Mouse (Mus musculus) right cerebral cortex, adult 18-20 months (tissue): ENCODE results near the gene Clic5.

Source experiments
- DNase-seq: peaks from one replicate; pipeline ENCODE4 v3.0.0; 2022; ENCODE audit warnings: mixed read lengths

Gene Clic5

GRCm38 (mm10) chr17:44202952-44203351, 14.6 kb downstream of the Clic5 start:
- DNase-seq = no peak

- no peak for DNase-seq
These were observed 16.4 kb downstream of the Clic5 start for GRCm38 (mm10) chr17:44204787-44205186.

GRCm38 (mm10) chr17:44205562-44205961, 17.2 kb downstream of the Clic5 start:
- no peak for DNase-seq

DNA sequence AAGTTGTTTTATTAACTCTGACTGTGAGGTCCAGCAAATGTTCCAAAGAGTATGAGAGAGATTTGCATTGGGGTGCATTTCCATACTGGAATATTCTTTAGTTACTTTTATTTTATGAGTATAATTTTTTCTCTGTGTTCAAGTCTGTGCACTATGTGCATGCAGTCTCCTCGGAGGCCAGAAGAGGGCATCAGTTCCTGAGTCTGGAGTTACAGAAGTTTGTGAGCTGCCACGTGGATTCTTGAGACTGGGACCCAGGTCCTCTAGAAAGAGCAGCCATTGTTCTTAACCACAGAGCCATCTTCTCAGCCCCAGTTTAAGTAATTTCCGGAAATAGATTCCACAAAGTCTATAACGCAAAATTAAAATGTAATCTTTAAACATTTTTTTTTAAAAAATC, 20.5 kb downstream of the Clic5 start:
- DNase-seq = no peak

DNA sequence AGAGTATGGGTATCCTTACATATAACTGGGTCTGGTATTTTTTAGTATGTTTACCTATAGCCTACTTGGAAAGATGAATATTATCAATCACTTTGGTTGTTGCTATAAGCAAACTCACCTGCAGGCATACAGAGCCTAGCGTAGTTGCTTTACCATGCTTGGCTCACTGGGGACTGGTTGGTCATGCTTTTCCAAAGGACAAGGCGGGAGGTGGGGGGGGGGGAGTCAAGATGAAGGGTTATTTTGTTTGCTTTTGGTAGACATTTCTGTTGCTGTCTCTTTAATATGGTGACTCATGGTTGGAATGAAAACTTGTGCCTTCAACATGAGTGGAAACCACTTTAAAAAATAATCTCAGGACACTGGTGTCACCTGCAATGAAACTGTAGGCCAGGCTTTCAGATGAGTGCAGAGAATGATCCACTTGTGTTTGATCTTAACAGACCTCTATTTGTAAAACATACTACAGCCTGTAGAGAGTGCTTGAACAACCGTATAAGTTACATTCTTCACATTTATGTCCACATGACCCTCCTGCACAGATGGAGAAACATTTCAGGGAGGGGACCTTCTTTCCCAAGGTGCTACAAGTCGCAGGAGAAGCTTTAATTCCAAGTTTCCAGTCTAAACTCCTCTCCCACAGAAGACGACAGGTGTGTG, 24.7 kb downstream of the Clic5 start:
- no peak for DNase-seq

GRCm38 (mm10) chr17:44215196-44215799, 26.9 kb downstream of the Clic5 start:
- no peak for DNase-seq

- DNase-seq = no peak
These were observed 28.8 kb downstream of the Clic5 start for GRCm38 (mm10) chr17:44217185-44217584.

- DNase-seq = no peak
These were observed 31.6 kb downstream of the Clic5 start for GRCm38 (mm10) chr17:44219943-44220342.

DNA sequence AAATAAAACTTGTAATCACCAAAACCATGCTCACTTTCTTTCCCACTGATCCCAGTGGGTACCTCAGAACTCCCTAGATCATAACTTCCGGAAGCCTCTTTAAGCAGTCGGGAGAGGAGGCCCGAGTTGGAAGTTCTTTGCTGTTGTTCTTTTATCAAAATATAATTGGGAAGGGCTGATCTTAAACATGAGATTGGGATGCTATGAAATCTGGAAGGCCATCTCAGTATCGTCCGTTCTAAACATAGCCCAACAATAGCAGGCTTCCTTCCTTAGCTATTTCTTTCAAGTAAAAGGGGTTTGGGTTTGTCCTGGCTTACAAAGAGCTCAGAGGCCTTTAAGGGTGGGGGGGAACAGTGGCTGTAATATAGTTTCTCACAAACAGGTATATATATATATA, 40.0 kb downstream of the Clic5 start:
- DNase-seq = no peak

DNA sequence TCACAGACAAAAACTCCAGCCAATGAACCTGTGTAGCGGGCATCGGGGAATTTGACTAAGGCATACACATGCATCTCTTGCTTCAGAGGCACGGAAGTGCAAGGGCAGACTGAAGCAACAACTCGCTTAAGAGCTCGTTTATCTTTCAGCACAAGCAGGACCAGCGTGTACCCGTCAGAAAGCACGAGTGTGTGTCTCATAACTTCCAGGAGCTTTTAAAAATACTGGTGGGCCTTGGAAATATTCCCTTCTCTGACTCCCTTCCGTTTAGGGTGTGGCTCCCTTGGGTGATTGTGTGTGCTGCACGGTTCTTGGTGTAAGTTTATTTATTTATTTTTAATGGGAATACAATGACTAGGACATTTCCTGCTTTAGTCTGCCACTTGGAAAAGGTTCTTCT, 41.7 kb downstream of the Clic5 start:
- DNase-seq = no peak

- no peak for DNase-seq
These were observed 50.8 kb downstream of the Clic5 start for GRCm38 (mm10) chr17:44239030-44239721.

DNA sequence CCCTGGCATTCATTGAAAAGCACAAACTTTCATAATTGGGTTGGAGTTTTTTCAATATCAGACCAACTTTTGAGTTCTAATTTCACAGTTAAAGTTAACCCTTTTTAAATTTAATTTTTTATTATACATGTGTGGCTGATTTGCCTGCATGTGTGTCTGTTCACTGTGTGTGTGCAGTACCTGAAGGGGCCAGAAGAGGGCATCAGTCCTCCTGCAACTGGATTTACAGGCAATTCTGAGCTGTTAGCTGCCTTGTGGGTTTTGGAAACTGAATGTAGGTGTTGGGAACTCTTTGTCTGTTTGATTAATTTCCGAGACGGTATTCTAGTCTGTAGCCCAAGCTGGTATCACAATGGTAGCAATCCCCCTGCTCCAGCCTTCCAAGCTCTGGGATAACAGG, 52.4 kb downstream of the Clic5 start:
- no peak for DNase-seq

GRCm38 (mm10) chr17:44244096-44244495, 55.7 kb downstream of the Clic5 start:
- no peak for DNase-seq

DNA sequence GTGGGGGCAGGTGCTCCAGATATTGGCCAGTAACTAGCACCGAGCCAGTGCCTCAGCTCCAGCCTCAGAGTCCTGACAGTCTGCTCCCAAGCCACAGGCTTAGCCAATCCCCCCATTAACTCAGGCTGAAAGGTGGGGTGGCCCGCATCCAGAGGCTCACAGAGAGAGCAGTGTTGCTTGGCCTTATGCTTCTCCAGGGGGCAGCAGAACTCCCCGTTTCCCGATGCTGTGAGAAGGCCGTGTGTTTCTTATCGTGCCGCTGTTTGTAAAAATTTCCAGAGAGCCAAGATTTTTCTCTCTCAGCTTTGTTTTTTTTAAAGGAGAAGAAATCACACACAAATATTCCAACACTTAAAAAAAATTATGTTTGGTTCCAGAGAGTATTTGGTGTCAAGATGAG, 56.2 kb downstream of the Clic5 start:
- DNase-seq = no peak

DNA sequence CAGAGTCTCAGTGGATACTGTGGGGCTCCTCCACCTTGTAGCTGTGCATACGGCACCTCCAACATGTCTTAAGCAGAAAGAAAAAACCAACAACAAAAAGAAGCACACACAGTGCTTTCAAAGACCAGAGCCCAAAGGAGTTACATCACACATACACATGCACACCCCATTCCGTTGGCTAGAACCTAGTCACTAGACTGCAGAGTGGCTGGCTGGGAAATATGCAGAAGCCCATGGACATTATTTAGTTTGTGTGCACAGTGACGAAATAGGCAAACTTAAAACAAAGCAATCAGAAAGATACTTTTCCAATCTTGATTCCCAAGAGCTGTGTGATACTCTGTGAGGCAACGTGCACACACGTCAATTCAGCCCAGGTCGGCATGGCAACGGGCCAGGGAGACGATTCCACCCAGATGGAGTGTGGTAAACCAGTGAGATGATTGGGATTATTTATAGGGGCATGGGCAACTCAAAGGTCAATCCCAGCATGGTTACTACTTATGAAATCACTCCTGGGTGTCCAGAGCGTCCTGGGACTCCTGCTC, 57.8 kb downstream of the Clic5 start:
- DNase-seq = no peak

DNA sequence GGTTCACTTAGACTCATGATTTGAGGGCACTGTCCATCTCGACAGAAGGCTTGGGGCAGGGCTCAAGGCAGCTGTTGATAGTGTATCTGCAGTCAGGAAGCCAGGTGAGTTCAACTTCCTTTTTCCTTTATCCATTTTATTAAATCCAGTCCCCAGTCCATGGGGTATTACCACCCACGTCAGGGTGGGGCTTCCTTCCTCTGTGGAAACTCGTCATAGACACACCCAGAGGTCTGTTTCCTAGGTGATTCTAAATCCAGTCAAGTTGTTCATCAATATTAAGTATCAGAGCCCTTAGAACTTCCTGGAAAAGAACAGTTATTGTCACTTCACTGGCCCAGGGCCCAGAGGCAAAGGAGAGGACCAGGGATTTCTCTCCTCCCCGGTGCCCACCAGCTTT, 61.2 kb downstream of the Clic5 start:
- no peak for DNase-seq

GRCm38 (mm10) chr17:44252653-44253052, 64.3 kb downstream of the Clic5 start:
- no peak for DNase-seq

GRCm38 (mm10) chr17:44254698-44255097, 66.3 kb downstream of the Clic5 start:
- no peak for DNase-seq

DNA sequence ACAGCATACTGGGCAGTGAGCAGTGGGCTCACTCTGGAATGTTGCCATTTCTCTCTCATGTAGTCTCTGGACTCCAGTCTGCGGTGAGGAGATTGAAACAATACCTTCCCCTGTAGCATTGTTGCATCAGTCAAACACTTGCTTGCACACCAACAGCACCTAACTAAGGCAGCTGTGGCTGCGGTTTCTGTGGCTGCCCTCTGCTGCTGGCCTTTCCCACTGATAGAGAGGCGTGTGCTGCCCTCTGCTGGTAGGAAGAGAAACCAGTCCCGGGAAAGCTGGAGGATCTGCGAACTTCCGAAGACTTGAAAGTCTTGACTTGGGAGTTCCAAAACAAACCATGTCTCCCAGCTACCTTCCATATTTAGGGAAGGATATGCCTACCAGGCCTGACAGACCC, 68.2 kb downstream of the Clic5 start:
- peak; percentile 58 for DNase-seq

DNA sequence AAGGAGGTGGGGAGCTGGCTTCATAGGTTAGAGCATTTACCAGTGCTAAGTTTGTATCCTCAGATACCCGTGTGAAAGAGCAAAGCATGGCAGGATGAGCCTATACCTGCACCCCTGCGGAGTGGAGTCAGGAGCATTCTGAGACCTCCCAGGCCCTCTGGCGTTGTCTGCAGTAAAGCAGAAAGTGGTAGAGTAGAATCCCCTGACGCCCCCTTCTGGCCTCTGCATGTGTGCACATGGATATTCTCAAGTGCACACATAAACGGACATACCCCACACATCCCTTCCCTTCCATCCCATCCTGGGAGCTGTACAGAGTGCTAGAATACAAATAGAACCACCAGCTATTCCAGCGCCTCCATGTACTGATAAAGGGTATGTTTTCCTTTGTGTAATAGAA, 70.9 kb downstream of the Clic5 start:
- DNase-seq = no peak

DNA sequence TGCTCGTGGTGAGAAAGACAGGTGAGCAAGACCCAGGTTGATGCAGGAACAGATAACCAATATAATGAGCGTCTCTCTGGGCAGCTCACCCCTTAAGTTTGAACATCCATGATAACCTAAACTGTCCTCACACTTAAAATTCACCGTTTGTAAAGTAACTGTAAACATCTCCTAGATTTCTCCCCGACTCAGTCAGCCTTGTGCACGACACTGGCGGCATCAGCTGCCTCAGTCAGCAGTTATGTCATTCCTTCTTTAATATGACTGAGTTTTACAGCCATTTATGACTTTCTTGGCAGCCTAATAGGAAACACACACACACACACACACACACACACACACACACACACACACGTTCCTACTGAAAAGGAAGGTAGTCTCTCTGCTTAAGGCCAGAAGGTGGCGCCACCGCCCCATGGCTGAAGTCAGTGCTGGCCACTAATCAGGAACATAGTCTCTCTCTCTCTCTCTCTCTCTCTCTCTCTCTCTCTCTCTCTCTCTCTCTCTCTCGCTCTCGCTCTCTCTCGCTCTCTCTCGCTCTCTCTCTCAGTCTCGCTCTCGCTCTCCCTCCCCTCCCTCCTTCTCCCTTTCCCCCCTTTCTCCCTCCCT, 73.3 kb downstream of the Clic5 start:
- DNase-seq = peak; percentile 59

- no peak for DNase-seq
These were observed 81.7 kb downstream of the Clic5 start for GRCm38 (mm10) chr17:44270043-44270442.

- DNase-seq = no peak
These were observed 83.0 kb downstream of the Clic5 start for GRCm38 (mm10) chr17:44271426-44271825.

DNA sequence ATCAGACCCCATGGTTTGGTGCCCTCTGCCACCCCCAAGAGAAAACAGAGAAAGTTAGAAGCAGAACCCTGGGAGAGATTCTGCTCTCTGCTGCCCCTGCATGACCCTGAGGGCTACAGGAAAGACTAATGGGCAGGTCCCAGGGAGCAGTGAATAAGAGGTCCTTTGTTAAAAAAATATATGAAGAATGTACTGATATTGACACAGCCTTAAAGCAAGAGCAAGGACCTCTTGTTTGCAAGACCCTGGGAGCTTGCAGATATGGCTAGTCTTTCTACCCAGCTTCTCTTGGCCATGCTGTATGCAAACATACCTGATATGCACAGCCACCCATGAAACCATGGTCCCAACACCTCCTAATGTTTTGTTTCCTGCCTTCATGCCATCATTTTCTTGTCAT, 86.4 kb downstream of the Clic5 start:
- no peak for DNase-seq
